Mouse (Mus musculus): Measurements from ENCODE around the gene Cdc25b.

Gene Cdc25b

DNA sequence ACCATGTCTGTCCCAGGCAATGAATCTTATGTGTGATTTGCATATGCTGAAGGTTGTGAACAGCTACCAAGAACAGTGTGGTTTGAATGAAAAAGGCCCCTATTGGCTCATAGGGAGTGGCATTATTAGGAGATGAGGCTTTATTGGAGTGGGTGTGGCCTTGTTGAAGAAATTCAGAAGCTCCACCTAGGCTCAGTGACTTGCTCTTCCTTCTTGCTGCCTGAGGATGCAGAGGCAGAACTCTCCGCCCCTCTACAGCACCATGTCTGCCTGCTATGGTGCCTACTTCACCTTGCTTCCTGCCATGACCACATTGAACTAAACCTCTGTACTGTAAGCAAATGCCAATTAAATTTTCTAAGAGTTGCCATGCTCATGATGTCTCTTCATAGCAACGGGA lies 45.8 kb downstream of the Cdc25b start:
- no peak for DNase-seq

DNA sequence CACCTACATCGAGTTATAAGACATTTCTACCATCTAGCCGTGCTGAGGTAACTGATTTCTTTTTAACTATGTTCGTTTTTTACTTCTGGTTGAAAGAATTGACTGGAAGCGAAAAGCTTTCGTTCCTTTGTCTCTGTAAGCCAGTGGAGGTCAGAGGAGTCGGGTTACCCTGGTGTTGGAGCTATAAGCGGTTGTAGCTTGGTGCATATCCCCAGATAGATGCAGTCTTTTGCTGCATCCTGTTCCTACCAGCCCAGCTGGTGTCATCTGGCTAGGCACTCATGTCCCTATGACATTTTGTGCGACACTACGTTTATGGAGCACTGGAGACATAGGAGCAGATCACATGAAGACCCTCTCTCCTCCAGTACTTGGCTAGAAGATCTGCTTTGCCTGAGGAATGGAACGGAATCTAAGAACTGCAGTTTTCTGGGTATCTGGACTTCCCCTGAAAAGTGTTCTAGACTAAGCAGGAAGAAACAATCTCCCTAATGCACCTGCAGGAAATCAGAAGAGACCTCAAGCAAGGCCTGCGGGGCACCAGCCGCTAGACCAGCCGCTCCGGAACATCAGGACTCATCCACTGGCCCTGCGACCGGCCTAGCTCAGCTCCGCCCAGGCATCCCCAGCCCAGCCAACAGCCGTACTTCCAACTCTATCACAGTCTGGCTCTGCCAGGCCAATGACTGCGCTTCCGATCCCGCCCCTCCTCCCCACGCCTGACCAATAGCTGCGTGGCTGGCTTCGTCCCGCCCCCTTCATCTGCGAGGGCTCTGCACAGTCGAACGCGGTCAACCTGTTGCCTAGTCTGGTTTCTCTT lies 46.8 kb downstream of the Cdc25b start, which contains the start of gene Mavs:
Gene Mavs, plus strand, starts transcription at position 757 of the 820 bp plus-strand sequence.
- DNase-seq, result peak; percentile 92 to 93

DNA sequence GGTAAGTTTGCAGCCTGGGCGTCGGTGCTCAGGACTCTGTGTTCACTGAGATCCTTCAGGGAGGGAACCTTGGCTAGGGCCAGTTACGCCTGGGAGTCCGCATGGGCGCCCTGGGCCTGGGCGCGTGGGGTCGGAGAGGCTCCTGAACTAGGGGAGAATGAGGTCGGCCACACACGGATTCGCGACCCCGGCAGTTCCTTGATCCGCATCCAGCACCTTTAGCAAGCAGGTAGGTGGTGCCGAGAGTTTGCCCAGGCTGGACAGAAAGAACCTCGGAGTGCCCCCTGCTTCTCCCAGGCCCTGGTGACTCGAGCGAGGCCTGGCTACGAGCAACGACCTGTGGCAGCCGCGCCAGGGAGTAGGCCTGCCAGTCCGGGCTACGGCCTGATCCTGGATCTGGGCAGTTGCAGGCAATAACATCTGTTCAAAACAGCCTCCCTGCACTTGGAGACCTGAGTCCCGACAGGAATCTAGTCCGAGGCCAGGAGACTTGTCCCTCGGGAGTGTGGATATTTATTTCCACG lies 47.4 kb downstream of the Cdc25b start:
- DNase-seq, result no peak

DNA sequence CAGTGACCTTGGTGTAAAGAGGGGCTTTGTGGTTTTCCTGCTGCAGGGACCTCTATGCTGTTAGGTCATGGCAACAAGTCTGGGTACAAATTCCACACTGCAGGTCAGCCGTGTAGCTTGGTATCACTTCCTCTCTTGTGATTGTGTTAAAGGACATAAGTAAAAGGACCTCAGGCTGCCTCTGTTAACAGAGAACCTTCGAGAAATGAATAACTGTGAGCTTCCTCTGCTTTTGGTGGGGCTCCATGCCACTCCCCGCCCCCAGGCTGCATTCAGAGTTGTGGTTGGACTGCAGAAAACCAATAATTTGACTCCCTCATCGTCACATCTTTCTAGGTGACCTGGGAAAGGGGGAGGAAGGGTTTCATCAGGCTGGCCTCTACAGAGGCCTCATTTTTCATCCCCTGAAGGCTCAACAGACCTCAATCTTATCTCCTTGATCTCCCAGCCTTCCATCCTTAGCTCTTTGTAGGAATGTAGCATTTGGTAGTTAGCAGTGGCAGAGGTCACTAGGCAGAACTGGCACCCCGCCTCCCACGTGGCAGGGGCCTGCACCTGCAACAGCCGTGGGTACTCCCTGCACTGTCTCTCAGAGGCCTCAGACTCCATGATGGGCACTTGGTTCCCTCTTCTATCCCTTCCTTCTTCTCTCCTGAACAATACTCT lies 48.4 kb downstream of the Cdc25b start:
- DNase-seq, result peak; percentile 42 to 49

DNA sequence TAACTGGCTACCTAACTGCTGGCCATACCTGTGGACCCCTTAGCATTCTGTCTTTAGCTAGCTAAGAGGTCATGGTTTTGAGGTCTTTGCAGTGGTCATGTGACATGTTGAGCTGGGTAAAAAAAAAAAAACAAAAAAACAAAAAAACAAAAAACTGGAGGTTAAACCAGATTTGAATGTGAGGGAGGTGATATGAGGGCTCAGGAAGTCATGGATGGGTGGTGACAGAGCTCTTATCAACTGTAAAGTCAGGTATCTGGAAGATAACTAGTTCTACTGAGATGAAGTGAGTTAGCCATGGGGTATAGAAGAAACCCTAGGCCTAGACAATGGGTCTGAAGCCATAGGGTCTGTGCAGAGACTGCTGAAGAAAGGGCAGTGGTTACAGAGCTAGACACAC lies 55.4 kb downstream of the Cdc25b start:
- DNase-seq, result no peak

DNA sequence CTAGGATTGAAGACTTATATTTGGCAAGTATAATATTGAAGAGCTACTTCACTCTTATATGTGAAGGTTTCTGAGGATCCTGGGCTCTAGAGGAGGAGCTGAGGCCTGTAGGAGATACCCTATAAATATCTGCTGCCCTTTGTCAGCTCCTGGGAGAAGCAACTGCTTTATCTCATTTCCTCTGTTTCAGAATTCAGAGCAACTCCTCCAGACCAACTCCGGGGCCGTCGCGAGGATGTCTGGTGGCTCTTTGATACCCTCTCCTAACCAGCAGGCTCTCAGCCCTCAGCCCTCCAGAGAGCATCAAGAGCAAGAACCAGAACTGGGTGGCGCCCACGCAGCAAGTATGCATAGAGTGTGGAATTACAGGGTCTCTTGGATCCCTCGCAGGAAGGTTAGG lies 56.2 kb downstream of the Cdc25b start:
- DNase-seq, result no peak
